Mouse (Mus musculus) spleen, adult 18-20 months (tissue): ENCODE data around the gene Bcas2.
"Not testable (repeated sequence)": the region's sequence is repeated elsewhere in the genome, so short reads cannot be mapped to it uniquely, and the experiment has no call there.

Experiments
- DNase-seq, 2 experiments: peaks; one replicate each; pipeline ENCODE4 v3.0.0; 2022; ENCODE audit warnings: mixed read lengths in 2 of 2

Gene Bcas2

DNA sequence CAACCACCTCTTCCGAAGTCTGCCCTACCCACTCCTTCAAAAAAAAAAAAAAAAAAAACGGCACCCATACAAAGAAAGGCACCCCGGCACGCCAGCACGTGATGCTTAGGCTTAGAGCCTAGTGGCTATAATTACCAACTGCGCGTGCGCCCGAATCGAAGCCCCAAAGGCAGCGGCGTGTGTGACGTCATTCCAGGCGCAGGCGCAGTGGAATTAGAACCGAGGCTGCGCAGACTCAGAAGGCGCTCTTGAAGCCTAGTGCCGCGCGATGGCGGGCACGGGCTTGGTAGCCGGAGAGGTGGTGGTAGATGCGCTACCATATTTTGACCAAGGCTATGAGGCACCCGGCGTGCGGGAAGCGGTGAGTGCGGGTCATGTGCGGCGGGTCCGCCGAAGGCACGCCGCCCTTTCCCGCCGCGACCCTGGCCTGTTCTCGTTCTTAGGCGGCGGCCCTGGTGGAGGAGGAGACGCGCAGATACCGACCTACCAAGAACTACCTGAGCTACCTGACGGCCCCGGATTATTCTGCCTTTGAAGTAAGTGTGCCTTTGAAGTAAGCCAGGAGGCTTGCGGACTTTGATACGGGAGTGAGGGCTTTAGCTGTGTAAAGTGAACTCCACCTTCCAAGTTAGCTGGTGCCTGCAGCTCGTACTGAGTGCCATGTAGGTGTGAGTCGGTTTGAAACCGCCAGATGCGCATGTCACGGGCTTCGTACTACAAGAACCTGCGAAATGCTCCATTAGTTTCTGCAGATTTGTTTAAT is at the start of gene Bcas2:
Gene Bcas2 (plus strand): TSS at position 151 of the 763 bp plus-strand sequence.
- DNase-seq, result peak; percentile 97 to 99

DNA sequence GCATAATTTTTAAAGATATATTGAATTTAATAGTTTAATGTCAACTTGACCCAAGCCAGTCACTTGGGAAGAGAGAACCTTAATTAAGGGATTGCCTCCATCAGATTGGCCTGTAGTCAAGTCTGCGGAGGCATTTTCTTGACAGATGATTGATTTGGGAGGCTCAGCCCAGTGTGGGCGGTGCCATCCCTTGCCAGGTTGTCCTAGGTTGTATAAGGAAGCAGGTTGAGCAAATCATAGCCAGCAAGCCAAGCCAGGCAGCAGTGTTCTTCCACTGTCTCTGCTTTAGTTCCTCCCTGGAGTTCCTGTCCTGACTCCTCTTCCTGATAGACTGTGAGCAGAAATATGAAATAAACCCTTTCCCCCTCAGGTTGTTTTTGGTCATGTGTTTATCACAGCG is 47.8 kb upstream of the Bcas2 start:
- no peak for DNase-seq

DNA sequence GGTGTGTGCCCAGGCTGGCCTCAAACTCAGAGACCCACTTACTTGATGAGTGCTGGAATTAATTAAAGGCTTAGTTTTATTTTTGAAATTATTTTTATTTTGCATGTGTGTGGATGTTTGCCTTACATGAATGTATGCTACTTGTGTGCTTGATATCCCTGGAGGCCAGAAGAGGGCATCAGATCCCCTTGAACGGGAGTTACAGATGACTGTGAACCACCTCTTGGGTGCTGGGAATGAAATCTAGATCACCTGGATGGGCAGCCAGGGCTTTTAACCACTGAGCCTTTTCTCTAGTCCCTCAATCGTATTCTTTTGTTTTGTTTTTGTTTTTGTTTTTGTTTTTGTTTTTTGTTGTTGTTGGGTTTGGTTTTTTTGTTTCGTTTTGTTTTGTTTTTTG is 45.3 kb upstream of the Bcas2 start:
- no peak for DNase-seq

DNA sequence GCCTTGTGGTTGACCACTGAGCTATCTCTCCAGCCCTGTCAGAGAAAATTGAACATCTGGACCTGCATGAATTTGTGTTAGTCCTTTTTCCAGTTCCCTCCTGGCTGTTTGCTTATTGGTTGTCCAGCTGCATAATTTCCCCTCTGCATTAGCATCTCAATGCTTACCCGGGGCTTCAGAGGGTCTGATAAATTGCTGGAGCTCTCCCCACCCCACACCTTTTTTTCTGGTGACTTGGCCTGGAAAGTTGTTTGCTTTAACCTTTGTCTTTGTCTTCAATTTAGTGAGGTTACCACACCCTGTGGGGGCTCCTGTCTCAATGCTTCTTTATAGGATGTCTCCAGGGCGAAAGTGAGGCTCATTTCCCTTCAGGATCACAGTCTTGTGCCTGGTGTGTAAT is 44.3 kb upstream of the Bcas2 start:
- no peak for DNase-seq

DNA sequence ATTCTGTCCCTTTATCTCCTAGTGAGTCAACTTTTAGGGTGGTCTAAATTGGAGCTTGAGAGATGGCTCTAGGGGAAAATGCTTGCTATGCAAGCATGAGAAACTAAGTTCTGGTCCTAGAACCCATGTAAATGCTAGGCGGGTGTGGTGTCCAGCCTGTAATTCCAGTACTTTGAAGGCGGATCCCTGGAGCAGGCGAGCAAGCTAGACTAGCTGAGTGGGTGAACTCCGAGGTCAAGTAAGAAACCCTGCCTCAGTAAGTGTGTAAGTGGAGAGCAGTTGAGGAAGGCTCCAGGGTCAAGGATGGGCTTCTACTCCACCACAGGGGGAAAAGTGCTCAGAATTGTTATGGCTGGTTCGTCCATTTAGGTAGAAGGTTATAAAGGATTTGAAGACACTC is 43.7 kb upstream of the Bcas2 start:
- DNase-seq, result no peak

DNA sequence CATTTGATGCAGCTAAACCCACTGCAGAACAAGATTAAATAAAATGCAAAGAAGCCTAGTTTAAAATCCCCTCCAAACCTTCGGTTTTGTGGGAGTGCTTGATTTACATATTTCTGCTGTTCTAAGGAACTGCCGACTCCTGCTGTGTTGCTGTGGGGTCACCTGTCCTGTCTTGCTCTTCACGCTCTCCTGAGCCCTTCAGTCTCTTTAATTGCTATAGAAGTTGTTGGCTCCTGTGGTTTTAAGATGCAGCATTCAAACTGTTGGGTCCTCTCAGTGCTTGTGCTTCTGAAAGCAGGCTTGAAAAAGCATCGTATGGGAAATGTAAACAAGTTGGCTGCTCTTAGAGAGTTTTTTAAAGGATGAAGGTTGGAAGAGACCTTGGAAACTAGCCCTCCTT is 43.2 kb upstream of the Bcas2 start:
- no peak for DNase-seq

DNA sequence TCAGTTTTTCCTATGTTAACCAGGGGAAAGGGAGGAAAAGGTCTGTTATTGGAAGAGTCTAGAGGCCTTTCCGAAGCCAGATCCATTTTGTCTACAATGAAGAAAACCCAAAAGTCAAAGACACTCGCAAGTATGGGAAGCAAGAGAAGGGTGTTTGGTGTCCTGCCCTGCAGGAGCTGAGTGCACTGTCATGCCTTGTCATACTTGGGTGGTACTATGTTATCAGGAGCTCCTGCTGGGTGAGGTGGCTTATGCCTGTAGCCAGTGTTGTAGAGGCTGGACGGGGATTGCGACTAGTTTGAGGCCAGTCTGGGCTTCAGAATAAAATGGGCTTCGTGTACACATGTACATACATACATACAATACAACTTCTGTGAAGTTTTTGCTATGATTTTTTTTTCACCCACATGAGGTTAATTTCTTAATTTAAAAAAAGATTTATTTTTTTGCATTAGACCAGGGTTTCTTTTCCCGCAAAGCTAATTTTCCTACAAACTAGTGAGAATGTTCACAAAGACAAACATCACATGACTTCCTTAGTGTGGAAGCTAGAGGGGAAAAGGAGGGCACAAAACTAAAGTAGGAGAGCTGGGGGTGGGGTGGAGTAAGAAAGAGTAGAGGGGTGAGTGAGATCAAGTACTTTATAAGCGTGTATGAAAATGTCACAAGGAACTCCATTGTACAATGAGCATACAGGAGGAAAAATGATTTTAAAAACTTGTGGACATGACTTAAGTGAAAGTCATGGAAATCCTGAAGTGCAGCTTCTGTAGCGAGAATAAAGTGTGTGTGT is 41.9 kb upstream of the Bcas2 start:
- DNase-seq, result no peak

DNA sequence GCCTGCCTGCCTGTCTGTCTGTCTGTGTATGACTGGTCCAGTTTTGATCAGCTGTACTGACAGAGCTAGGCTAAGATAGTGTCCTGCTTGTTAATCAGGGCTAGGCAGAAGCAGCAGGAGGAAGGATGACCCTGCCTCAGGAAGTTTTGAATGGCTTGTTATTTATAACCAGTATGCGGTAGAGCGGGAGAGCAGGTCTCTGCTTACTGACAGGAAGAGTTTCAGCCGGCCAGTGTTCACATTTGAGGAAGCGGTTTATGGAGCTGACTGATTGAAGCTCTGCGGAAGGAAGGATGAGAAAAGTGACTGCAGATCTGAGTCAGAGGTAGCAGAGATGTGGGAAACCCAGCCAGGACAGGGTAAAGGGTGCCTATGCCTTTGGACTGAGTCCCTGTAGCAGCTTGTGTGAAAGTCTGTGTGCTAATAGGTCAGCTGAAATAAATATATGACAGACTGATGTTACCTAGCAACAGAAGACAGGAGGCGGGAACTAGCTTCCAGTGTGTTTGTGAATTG is 41.2 kb upstream of the Bcas2 start:
- DNase-seq, result no peak

DNA sequence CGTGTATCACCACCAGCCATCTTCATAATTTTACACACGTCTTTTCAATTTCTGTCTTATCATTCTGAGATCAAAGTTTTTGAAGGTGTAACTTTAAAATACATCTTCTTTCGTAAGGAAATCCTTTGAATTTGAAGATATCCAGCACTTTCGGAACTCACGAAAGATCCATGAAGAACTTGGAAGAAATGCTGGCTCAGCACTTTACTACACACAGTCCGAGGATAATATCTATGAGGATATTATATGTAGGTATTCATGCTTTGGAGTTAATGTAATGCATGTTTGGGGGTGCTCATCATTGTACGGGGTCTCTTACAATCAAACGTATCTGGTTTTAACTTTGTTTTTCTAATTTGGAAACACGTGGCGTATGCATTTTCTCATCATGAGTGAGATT is 38.4 kb upstream of the Bcas2 start:
- DNase-seq, result no peak

DNA sequence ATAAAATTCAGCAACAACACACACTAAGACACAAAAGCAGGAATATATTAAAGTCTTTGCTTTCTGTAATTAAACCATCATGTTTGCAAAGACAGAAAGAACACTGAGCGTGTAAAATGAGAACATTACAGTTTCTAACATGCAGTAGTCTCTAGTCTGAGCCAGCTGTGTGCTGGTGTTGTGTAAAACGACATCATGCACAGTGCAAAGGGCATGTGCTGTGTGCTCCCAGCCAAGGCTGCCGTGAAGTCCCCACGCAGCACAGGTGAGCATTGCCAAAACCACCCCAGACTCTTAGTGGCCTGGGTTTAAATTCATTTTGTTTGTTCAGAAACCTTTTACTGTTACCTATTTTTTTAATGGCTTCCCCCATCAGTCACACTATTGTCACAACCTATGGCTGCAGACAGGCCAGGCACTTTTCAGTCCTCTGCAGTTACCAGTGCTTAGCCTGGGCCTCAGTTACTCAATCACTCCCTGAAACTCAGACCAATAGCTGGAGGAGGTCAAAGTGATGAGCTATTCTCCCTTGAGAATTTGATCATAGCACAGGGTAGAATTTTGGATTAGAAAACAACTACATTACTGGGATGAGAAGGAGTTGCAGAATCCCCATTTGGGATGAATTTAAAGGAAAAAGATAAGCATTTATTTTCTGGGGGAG is 34.9 kb upstream of the Bcas2 start:
- DNase-seq, result no peak

DNA sequence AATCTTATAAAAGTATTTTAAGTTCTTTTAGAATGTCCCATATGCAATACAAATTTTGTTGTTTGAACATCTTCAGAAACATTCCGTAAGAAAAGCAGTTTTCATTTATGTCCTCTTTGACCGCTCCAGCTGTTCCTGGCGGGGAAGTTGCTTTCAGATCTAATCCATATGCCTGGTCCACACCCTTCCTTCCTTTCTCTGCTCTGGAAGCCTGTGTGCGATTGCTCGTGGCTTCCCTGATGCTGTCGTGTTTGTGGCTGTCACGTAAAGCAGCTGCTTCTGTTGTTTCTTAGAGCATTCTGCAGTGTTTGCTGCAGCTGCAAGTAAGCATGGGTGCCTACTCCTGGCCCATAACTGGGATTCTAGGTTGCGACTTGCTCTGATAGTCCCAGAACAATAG is 32.4 kb upstream of the Bcas2 start:
- DNase-seq, result no peak

DNA sequence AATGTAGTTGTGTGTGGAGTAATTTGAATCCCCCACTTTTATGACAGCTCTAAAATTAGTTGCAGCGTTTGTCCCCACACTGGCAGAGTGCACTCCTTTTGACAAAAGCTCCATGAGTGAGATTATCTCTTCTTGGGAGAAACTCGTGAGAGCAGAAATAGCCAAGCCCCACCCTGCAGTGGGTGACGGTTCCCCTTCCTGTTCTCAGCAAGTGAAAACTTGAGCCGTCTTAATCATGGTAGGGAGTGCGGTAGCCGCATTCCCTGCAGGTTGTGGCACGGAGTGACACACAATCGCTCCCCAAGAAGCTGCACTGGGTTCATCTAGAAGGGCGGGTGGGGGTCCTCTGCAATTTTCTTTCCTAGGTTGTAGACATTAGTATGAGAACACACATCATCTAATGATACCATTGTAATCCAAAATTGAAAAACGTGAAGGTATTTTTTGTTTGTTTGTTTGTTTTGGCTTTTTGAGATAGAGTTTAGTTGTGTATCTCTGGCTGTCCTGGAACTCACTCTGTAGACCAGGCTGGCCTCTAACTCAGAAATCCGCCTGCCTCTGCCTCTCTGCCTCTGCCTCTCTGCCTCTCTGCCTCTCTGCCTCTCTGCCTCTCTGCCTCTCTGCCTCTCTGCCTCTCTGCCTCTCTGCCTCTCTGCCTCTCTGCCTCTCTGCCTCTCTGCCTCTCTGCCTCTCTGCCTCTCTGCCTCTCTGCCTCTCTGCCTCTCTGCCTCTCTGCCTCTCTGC is 31.2 kb upstream of the Bcas2 start:
- not testable (repeated sequence) for DNase-seq

DNA sequence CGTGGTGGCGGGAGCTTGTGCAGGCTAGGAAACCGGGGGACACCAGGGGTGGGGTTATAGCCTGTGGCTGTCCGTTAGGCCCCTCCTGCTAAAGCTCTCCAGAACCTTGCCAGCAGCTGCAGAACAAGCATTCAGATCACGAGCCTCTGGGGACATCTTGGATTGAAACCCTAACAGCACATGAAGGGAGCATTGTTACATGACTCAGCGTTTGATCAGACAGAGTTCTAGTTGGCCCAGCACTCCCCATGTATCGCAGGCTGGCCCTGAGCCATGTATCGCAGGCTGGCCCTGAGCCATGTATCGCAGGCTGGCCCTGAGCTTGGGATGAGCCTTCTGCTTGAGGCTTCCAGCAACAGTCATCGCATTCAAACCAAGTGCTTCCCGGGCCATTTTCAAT is 30.2 kb upstream of the Bcas2 start:
- no peak for DNase-seq

DNA sequence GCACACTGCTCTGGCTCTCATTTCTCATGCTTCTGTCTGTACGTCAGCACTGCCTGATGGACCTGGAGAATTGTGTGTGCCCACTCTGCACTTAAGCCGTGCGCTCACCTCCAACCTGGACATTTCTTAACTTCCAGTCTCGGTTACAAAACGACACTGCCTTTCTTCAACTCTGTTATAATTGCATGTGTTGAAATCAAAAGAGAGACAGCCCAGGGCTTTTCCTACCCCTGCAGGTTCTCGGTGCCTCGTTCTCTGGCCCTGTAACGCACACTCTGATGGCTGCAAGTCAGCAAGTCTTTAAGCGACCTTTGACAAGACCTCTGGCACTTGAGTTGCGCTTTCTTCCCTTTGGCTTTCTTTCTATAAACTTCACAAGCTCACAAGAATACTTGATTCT is 29.1 kb upstream of the Bcas2 start:
- DNase-seq, result no peak

DNA sequence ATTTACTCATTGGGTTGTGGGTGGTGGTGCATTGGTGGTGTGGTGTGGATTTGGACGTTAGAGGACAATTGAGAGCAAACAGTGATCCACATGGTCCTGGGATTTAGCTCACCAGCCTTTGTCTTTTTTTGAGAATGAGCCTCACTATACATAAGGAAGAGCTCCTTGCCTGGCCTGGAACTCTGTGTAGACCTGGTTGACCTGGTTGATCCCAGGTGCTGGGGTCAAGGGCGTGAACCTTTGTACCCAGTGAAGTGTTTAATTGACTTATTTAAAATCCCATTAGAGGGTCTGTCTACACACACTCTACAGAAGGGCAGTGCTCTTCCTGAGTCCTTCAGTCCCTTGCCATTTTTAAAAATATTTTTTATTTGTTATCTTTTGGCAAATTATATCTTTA is 26.1 kb upstream of the Bcas2 start:
- DNase-seq, result no peak

DNA sequence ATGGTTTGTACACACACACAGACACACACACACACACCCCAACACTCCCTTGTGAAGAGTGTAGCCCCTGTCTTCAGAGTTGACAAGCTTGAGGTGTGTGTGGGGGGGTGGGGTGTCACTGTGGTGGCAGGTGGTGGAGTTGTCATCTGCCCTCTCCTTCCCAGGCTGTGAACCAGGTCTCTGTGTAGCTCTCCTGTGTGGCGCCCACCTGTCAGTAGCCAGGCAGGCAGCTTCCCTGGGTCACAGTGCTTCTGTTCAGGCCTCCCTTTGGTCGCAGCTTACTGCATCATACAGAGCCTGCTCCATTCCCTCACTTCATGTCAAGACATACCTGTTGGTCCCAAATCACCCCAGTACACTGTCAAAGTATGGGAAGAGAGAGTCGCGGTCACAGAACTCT is 25.7 kb upstream of the Bcas2 start:
- DNase-seq, result no peak

DNA sequence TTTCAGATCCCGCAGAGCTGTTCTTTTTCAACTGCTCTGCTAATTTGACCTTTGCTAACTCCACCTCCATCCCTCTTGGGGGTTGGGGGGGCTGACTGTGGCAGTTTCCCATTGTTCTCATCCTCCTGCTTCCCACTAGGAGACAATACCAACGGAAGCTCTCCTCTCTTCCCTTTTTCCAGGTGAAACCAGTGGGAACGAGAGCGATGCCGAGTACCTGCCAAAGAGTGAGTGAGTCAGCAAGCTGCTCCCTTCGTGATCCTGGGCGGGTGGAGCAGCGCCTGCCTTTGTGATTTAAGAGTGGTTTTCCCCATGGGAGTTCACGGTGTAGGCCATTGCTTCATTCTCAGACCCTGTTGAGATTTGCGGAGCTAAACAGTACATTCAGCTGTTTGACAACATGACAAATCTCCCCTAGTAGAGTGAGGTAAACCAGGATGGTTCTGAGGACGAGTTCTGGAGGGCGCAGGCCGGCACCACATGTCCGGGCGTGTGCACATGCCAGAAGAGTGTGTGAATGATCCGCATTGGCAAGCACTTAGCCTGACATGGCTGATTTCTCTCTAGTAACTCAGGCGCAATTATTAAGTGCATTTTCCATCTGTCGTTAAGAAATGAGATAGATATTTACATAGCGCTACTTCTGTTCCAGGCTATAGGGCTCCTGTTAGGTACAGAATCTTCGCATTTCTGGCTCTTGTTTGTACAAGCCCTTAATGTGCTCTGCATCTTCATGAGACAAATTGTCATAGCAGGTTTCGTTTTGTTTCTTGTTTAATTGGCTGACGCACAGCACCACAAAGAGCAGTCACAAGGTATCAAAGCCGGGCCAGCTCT is 24.9 kb upstream of the Bcas2 start:
- DNase-seq, result no peak

DNA sequence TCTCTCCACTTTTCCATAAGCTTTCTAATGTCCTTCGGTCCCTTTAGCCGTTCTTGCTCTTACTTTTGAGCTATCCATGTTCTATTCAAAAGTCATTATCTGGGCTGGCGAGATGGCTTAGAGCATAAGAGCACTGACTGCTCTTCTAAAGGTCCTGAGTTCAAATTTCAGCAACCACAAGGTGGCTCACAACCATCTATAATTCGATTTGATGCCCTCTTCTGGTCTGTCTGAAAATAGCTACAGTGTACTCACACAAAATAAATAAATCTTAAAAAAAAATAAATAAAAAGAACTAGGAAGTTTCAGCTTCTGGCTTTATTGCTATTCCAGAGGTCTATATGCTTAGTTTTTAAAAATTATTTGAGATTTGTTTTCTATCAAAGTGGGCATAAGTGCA is 23.7 kb upstream of the Bcas2 start:
- no peak for DNase-seq

DNA sequence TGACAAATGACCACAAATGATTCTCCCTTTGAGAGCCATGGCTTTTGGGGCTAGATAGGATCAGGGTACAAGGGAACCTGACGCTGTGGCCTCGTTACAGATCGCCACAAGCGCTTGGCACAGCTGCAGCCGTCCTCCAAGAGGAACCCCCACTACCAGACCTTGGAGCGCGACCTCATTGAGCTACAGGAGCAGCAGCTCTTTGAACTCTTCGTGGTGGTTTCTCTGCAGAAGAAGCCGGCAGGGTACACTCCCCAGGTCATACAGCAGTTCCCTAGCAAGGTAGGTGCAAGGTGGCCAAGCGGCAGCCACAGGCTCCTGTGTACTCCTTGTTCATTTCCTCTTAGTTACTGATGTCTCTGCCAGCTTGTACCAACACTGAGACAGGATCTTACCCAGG is 22.5 kb upstream of the Bcas2 start:
- no peak for DNase-seq

DNA sequence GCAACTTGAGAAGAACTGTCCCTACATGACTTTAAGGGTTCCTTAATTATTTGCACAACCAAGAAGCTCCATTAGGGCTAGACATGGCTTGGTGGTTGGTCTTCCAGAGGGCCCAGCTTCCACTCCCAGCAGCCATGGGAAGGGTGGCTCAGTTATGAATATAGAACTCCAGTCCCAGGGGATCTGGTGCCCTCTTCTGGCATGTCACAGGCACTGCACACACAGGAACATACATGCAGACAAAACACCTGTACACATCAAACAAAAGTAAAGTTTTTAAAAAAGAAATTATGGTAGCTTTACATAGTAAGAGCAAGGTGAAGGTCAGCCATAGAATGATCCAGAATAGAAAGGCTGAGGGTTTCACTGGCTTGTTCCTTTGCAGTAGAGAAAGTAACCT is 17.7 kb upstream of the Bcas2 start:
- no peak for DNase-seq

DNA sequence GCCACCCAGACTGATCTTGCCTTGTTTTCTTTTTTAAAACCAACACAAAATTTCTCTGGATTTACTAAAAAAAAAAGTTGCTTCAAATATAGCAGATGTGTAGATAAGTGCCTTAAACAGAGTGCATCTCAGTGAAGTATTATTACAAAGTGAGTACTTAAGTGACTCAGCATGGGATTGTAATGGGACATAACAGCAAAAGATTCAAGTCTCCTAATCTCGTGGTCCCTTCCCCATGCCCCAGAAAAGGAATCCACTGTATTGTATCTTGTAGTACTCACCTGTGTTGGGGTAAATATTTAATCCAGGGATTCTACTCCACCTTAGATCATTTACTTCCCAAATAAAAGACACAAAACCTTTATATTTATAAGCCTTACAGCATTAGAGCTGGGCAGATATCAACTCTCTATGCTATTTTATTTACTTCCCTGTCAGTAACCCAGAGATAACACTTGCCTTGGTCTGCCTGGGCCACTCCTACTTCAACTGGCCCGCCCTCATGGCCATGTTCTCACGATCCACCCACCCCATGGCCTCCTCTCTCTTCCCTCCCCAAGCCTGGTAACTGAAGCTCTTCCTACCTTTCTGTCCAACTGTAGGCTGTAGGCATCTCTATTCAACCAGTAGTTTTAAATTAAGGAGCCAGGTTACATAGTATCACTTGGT is 12.1 kb upstream of the Bcas2 start:
- no peak for DNase-seq
